Mouse (Mus musculus) stomach, embryonic 14.5 days (tissue): ENCODE measurements at regions not wholly inside any gene's neighbourhood (a gene's known extent, or its start where the extent isn't known, plus 50 kb on each side); places are given as distances from the start of the nearest gene placed in this dataset.

Experiments used
- ATAC-seq: fragments of 200-750 bp; cut with Nextera tagmentation; 2 replicates; pipeline ENCODE4 v1.8.0; 2017; ENCODE audit warnings: low read depth, moderate TSS enrichment; ENCODE audit not compliant: insufficient number of reproducible peaks, insufficient read depth, low FRiP score
- H3K27ac ChIP-seq: fragments of 300-500 bp; sonication (generic); 2 replicates; pipeline ENCODE4 v1.5.1; 2014; ENCODE audit warnings: mild to moderate bottlenecking, low read length, moderate library complexity, mixed read lengths
- H3K27me3 ChIP-seq: fragments of 300-500 bp; sonication (generic); 2 replicates; pipeline ENCODE4 v1.6.1; 2014; ENCODE audit warnings: low read length, control low read depth, mixed read lengths; ENCODE audit not compliant: control insufficient read depth, insufficient read depth
- H3K36me3 ChIP-seq: fragments of 300-500 bp; sonication (generic); 2 replicates; pipeline ENCODE4 v1.6.1; 2014; ENCODE audit warnings: mild to moderate bottlenecking, control low read depth, low read length, moderate library complexity, mixed read lengths; ENCODE audit not compliant: control insufficient read depth, insufficient read depth
- H3K4me1 ChIP-seq: fragments of 300-500 bp; sonication (generic); 2 replicates; pipeline ENCODE4 v1.6.1; 2014; ENCODE audit warnings: low read length, control low read depth, mixed read lengths; ENCODE audit not compliant: control insufficient read depth, insufficient read depth
- H3K4me2 ChIP-seq: fragments of 300-500 bp; sonication (generic); replicated peaks from 2 replicates; pipeline ENCODE4 v1.6.1; 2014; ENCODE audit warnings: low read depth, low read length, control low read depth
- H3K4me3 ChIP-seq: fragments of 300-500 bp; sonication (generic); 2 replicates; pipeline ENCODE4 v1.5.1; 2014; ENCODE audit warnings: low read depth, low read length, control low read depth
- H3K9ac ChIP-seq: fragments of 300-500 bp; sonication (generic); replicated peaks from 2 replicates; pipeline ENCODE4 v1.6.1; 2014; ENCODE audit warnings: low read depth, mild to moderate bottlenecking, control low read depth, low read length, moderate library complexity, mixed read lengths
- H3K9me3 ChIP-seq: fragments of 300-500 bp; sonication (generic); 2 replicates; pipeline ENCODE4 v1.6.1; 2016; ENCODE audit warnings: low read depth, low read length, control low read depth; ENCODE audit not compliant: control insufficient read depth
- WGBS: fragments of 180-500 bp; shearing (Covaris S2); extraction: QIAGEN DNeasy Blood & Tissue Kit; methylation state at CpG from one replicate; pipeline ENCODE4 v1.1.7; 2014; 5-methylcytosine and 5-hydroxymethylcytosine counted together

DNA sequence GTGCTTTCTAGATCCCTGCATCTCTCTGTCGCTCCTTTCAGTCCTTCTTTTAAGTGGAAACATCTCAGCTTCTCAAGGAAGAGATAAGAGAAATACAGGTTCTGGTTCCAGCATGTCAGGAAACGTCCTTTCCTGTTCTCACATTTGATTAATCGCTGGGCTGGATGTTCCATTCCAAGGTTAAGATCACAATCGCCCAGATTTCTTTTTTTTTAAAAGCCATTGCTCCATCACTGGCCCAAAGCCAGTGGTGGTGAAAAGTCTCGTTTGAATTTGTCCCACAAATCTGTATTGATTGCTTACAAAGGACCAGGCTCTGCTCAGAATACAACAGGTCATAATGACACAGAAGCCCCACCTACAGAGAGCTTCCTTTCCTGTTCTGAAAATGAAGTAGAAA is 281.2 kb upstream of the Tank start:
- no peaks in the 10 kb centered on the region for H3K36me3 ChIP-seq
- H3K4me3 ChIP-seq: no peak overlapping the region
- H3K27ac ChIP-seq: no peak overlapping the region
- H3K4me2 ChIP-seq: no peak overlapping the region
- no peaks in the 10 kb centered on the region for H3K4me1 ChIP-seq
- no peak for ATAC-seq
- 58% methylated on average over 5 of the region's 5 CpGs for WGBS
- no peaks in the 10 kb centered on the region for H3K9me3 ChIP-seq
- H3K27me3 ChIP-seq: no peaks in the 10 kb centered on the region
- H3K9ac ChIP-seq: no peak overlapping the region

DNA sequence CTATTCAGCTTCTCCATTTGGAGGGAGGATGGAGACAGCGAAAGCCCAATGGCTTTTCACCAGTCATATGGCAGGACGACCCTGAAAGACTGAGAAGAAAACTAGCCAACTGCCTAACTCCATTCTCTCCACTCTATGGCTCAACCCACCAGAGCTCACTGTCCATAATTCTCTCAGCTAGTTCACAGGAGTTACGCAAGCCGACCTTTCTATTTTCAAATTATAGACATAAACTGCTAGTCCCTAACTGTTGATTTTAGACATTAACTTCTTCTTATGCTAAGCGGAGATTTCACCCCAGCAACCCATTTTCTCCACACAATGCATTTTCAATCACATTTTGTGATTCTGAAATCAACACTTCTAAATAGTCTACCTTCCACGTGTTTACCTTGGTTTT is 281.8 kb upstream of the Tank start:
- 77% methylated on average over 6 of the region's 6 CpGs for WGBS
- Histone ChIP-seq H3K27ac (no peak overlapping the region), H3K36me3 (no peaks in the 10 kb centered on the region), H3K9ac (no peak overlapping the region), H3K4me3 (no peak overlapping the region), H3K27me3 (no peaks in the 10 kb centered on the region), H3K4me2 (no peak overlapping the region), H3K9me3 (no peaks in the 10 kb centered on the region), H3K4me1 (no peaks in the 10 kb centered on the region)
- no peak for ATAC-seq

DNA sequence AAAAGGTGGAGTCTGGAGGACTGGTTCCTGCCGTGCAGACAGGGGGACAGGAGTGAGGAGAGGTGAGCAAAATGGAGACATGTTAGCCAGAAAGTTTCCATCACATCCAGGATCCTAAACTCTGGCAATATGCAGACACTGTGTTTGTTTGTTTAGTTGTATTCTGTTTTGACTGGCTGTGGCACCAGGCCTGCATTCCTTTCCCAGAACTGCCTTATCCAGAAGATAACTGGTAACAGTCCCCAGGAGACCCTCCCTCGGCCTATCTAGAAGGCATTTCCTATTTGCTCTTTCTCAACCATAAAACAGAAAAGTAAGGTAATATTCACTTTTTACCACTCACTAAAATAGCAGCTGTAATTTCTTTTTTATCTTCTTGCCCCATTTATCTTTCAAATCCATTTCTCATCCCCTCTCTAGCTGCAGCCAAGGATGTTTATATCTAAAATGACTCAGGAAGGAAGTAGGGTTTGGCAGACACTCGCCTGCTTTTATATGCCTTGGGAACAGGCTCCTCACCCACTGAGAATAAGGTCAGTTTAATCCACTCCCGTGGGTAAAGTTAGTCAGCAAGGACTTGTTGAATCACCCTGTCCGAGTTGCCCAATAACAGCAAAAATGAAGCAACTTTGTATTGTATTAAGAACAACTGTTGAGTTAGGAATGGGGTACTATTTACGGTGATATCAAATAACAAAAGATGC is 283.0 kb upstream of the Tank start:
- Histone ChIP-seq H3K4me2 (no peak overlapping the region), H3K9me3 (no peaks in the 10 kb centered on the region), H3K4me3 (no peak overlapping the region), H3K27ac (no peak overlapping the region), H3K9ac (no peak overlapping the region), H3K4me1 (no peaks in the 10 kb centered on the region), H3K27me3 (no peaks in the 10 kb centered on the region), H3K36me3 (no peaks in the 10 kb centered on the region)
- no peak for ATAC-seq
- 22% methylated on average over 6 of the region's 6 CpGs for WGBS

DNA sequence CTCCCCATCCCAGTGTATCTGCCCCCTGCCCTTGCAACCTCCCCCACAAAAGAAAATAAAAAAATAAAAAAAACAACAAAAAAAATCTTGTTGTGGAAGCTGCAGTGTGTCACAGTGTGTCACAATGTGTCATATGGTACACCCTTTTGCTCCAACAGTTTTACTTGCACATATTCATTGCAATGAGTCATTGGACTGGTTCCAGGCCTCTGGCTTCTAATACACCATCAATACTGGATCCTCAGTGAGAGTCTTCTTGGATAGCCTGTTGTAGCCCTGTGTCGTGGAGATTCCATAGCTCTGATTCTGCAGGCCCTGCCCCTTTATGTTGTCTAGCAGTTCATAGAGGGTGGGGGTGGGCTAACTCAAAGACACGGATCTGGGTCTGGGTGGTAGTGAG is 290.1 kb upstream of the Tank start:
- no peaks in the 10 kb centered on the region for H3K36me3 ChIP-seq
- H3K27ac ChIP-seq: no peak overlapping the region
- WGBS: 78% methylated on average over 2 of the region's 2 CpGs
- H3K4me3 ChIP-seq: no peak overlapping the region
- 0 out of 2 replicates have a peak, but pooled peaks cover 3% of the 10 kb centered on the region for H3K4me1 ChIP-seq
- H3K4me2 ChIP-seq: no peak overlapping the region
- ATAC-seq: no peak
- no peak overlapping the region for H3K9ac ChIP-seq
- H3K9me3 ChIP-seq: no peaks in the 10 kb centered on the region
- no peaks in the 10 kb centered on the region for H3K27me3 ChIP-seq

DNA sequence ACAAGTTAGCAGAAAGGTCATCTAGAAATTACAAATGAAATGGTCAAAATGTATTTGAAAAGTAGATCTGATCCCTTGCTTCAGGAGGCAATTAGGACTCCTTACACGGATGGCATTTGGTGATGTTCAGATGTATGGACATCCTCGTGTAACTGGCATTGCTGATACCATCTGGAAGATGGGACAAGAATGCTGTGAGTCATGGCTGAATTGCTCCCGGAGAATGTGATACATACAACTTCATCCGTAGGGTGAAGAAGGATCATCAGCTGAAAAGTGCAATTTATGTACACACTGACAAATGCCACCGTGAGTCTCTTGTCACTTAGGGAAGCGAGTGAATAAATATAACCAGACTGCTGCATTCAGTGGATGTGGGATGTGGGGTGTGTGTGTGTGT is 293.7 kb upstream of the Tank start:
- Histone ChIP-seq H3K9me3 (no peaks in the 10 kb centered on the region), H3K4me3 (no peak overlapping the region), H3K9ac (no peak overlapping the region), H3K36me3 (no peaks in the 10 kb centered on the region), H3K27ac (no peak overlapping the region), H3K27me3 (no peaks in the 10 kb centered on the region), H3K4me1 (0 out of 2 replicates have a peak, but pooled peaks cover 3% of the 10 kb centered on the region), H3K4me2 (no peak overlapping the region)
- no peak for ATAC-seq
- WGBS: 55% methylated on average over 6 of the region's 6 CpGs

DNA sequence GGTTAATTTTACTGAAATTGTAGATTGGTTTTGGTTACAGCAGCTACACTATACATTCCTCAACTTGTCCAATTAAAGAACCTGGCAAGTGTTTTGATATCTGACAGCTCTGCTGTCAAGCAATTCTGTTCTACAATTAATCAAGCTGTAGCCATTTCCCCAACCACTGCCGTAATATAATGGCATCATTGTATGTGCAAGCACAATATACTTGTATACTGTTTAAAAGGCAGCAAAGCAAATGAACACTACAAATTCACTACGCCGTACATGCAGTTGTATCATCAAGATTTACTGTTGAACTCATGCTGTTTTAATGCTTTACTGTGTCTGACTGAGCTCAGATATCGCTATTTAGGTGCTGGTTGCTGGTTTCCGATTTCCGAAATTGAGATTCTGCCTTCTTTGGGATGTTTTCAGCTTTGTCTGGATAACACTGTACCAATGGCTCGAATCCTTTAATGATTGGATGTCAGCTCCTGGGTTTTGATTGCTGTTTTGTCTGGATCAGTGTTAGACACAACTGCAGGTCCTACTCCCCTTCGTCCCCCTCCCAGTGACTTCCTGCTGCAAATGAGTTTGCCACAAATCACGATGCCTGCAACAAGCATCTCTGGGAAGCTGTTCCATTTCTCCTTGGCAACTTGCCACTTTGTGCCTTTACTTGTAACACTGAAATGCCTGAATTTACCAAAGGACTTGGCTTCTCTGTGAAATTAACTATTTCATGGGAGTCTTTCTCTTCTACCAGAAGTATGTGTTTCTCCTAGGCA is 294.4 kb upstream of the Tank start:
- no peak overlapping the region for H3K4me3 ChIP-seq
- H3K36me3 ChIP-seq: no peaks in the 10 kb centered on the region
- no peaks in the 10 kb centered on the region for H3K9me3 ChIP-seq
- ATAC-seq: no peak
- H3K4me1 ChIP-seq: 0 out of 2 replicates have a peak, but pooled peaks cover 3% of the 10 kb centered on the region
- no peak overlapping the region for H3K4me2 ChIP-seq
- H3K9ac ChIP-seq: no peak overlapping the region
- WGBS: 55% methylated on average over 9 of the region's 9 CpGs
- no peak overlapping the region for H3K27ac ChIP-seq
- H3K27me3 ChIP-seq: no peaks in the 10 kb centered on the region

DNA sequence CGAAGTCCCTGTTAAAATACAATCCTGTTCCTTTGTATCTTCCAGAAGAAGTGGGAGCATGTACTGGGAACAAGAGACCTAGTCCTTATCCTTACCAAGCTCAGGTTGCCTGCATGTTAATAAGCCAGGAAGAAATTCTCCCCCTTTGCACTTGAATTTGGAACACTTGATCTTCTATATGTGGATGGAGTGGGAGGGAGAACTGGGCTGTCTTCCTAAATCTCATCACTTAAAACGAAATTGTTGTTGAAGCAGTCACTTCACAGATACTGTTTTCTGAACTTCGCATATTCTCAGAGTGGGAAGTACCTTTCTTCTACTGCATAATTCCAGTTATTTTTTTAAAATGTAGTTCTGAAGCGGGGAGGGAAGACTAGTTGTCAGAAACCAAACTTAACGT is 305.7 kb upstream of the Tank start:
- no peak overlapping the region for H3K4me3 ChIP-seq
- H3K27ac ChIP-seq: no peak overlapping the region
- no peak overlapping the region for H3K4me2 ChIP-seq
- no peaks in the 10 kb centered on the region for H3K9me3 ChIP-seq
- 81% methylated on average over 5 of the region's 5 CpGs for WGBS
- no peak overlapping the region for H3K9ac ChIP-seq
- no peaks in the 10 kb centered on the region for H3K4me1 ChIP-seq
- H3K36me3 ChIP-seq: no peaks in the 10 kb centered on the region
- ATAC-seq: no peak
- no peaks in the 10 kb centered on the region for H3K27me3 ChIP-seq

DNA sequence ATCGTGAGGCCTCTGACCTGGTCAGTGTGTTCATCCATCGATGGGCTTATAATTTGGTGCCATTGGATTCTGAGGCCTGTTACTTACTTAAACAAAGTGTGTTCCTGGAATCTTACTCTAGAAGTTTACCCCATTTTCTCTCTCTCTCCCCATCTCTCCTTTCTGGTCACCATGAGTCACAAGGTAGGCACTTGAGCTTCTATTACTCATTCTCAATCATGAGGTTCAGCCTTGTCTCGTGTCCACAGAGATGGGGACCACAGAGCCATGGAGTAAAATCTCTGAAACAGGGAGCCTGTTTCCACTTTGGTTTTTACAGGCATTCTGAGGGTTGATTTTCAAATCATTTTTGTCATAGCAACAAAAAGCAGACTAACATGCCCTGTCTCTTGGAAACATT is 304.7 kb upstream of the Rbms1 start:
- no peaks in the 10 kb centered on the region for H3K36me3 ChIP-seq
- ATAC-seq: no peak
- no peak overlapping the region for H3K9ac ChIP-seq
- no peak overlapping the region for H3K27ac ChIP-seq
- H3K4me3 ChIP-seq: no peak overlapping the region
- H3K4me1 ChIP-seq: no peaks in the 10 kb centered on the region
- WGBS: 96% methylated on average over 3 of the region's 3 CpGs
- H3K9me3 ChIP-seq: no peaks in the 10 kb centered on the region
- H3K4me2 ChIP-seq: no peak overlapping the region
- no peaks in the 10 kb centered on the region for H3K27me3 ChIP-seq
